Mouse (Mus musculus) cerebellum, postnatal 4 days (tissue): ENCODE data around the gene Dgcr8.

ENCODE experiments used
- DNase-seq, 2 experiments: peaks; one replicate each; pipeline ENCODE4 v3.0.0; 2022; ENCODE audit warnings: low spot score in 2 of 2, mixed read lengths in 1 of 2

Gene Dgcr8

DNA sequence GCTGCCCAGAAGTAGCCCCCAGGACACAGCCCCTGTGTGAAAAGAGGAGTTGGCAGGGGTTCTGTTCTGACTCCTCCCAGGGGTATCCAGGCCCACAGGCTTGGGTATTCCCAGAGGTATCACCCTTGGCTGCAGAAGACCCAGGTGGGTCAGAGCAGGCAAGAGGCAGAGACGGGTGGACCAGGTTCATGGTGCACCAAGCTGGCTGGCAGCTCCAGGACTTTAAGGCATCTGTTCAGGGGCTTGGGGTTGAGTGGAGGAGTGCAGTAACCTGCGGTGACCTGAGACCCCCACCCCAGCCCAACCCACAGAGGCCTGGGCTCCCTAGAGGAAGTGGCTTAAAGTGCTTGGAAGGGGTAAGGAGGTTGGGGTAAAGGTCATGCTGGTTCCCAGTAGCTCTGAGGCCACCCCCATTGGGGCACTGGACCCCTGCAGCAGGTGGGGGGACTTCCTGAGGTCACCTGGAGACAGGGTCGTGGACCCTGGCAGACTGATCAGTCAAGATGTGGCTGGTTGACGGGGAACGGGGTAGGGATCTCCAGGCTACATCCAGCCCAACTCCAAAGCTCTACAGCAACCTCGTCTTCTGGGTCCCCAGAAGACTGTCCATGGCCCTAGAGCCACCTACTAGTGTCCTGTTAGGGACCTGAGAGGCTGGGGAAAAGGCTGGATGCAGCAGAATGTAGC, 68.0 kb downstream of the Dgcr8 start:
- no peak for DNase-seq

DNA sequence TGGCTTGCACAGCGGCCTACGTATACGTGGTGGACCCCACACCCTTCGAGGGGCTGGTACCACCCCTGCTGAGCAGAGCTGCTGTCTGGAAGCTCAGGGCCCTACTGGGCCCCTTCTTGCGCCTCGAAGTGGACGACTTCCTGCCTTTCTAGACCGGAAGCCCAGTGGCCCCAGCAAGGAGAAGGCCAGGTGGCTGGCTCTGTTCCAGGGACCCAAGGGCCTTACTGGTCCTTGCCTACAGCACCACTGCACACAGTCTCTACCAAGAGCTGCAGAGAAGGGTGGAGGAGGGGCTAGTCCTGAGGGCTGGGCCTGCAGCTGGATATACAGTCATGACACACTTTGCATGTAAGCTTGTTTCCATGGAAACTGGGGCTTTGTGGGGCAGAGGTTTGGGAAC, 69.0 kb downstream of the Dgcr8 start:
- DNase-seq: no peak

DNA sequence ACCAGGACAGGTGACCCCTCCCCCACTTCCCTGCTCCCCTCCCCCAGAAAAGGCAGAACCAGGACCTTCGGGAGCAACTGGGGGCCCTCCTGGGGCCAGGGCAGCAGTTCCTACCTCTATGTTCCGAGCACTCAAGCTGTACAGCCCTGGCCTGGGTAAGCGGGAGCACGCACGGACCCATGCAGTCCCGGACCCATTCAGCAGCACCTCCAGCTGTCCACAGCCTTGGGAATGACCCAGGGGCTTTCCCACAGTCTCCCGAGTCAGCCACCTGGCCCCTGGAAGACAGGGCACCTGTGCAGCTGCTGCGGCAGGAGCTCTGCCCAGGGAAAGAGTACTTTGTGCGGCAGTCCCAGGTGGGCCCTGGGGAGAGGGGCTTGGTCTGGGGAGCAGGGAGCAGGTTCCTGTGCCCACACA, 70.5 kb downstream of the Dgcr8 start:
- no peak for DNase-seq

DNA sequence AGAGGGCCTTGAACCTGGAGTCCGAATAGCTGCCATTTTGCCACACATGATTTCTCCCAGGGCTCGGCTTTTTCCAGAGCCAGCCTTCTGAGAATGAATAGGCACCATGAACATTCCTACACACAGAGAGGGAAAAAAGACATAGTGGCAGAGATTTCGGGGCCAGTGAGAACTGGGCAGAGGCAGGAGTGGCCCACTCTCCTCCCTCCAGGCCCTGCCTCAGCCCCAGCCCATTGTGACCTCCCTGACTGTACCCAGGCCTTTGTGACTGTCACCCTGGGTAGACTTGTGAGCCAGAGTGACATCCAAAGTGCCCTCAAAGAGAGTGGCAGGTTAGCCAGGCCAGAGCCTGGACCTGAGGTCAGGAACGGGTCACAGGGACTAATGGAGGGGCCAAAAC, 71.5 kb downstream of the Dgcr8 start, which contains the start of gene Ccdc188:
Gene Ccdc188, plus strand, starts transcription at position 301 of the 400 bp plus-strand sequence.
- no peak for DNase-seq

DNA sequence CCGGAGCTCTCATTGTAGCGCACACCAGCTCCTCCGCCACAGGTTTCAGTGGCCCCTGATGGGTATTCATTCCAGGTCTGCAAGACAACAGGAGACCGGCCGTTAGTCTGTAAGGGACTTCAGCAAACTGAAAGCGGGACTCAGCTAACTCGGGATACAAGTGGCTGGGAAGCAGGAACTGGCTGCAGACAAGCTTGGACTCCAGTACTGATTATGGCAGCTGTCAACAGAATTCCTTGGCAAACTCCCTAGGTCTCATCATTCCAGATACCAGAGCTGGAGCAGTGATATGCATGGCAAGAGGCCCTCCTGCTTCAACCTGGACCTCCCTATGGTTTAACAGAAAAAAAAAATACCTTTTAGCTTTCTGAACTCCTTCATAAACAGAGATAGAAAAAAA, 74.2 kb downstream of the Dgcr8 start:
- DNase-seq: no peak

DNA sequence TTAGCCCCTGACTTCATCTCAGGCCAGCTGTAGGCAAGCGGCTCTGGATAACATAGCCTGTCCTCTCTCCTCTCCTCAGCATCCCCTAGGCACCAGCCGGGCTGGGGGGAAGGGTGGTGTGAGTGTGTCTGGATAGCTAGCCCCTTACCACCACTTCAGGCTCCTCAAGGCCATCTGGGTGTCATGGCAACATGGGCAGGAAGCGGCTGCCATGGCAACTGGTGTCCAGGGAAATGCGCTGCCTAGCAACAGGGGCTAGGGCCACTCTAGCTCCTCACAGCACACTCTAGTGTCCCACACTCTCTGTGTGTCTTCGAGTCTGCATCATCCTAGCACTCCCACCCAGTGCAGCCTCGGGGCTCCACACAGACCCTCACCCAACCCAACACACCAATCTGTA, 75.4 kb downstream of the Dgcr8 start:
- DNase-seq: peak; percentile 59 to 82

DNA sequence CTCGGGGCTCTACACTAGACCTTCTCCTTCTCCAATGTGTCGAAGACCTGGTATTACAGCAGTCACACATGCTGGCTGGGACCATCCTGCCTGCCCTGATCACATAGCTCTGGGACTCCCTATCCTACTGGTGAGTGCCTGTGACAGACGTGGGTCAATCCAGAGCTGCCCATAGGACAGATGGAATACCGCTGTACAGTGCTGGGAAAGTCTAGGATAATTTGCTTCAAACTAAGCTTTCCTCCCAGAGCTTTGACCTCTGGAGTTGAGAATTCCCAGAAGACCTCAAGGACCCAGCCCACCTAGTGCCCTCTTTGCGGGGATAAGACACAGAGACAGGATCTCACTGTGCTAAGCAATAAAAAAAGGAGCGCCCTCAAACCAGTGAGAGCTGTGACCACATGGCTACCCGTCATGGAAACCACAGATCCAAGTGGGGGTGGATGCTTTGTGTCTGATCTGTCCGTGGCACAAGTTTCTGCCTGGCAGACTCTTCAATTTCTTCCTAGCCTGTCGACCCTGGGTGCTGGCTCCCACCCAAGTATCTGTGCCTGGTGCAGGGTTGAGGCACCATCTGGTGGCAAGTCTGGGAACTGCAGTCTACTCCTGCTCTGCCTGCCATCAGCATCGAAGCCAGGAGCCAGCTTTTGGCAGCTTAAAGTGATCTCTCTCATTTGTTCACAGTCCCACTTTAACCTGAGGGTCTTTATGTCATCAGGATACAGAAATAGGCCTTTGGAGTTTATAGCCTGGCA, 77.5 kb downstream of the Dgcr8 start:
- DNase-seq: peak; percentile 96 to 99

DNA sequence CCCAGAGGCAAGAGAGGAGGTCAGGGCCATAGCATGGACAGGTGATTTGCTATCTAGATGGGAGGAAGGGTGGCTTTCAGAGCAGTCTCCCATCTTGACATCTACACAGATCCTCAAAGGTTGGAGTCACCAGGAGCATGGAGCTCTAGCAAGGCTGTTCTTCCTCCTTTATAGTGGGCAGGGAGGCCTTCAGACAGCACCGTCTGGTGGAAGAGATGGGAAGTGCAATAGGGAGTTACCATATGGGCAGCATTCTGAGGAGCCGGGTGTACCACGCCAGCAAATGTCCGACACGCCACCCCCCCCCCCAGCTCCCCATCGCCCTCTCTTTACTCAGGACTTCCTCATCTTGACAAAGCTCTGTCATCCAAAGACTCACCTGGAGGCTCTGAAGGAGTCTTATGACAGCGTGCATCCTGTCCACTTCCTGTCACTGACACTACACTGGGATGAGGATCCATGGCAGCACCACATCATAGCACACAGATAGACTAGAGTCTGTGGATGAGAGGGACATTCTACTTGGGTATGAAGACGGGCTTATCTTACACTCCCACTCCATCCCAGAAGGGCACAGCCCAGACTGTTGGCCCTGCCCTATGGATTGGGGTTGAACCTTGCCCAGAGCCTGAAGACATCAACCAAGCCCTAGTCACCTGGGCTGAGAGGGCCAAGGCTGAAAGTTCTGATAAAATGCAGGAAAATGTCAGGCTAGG, 78.2 kb downstream of the Dgcr8 start:
- DNase-seq: peak in 1 of 2 experiments; percentile 86
